Mouse (Mus musculus) megakaryocyte-erythroid progenitor cell, adult 5-6 weeks (primary cell): ENCODE measurements around the gene Wscd2. TPM values are rescaled to one million over a fixed set of nuclear protein-coding genes. Genes with fewer than 3 reads are reported as not detected.
"Not testable (repeated sequence)": the region's sequence is repeated elsewhere in the genome, so short reads cannot be mapped to it uniquely, and the experiment has no call there.

Experiments used
- ATAC-seq: replicated peaks from 2 replicates; pipeline ENCODE4 v1.8.0; 2016; ENCODE audit warnings: mild to moderate bottlenecking, inconsistent platforms; ENCODE audit not compliant: severe bottlenecking, poor library complexity, low FRiP score, low TSS enrichment
- total RNA-seq, 2 experiments: library from RNA; stranded (forward) in 1 of 2; stranded (reverse) in 1 of 2; fragments of 200-1000, 215-1000 nt in 1 of 2; fragments of >200 nt in 1 of 2; fragmentation: Nextera tagmentation in 1 of 2; gene quantifications; 2 replicates each; pipeline ENCODE4 v1.2.3; 2014 to 2017

Gene Wscd2
- total RNA-seq, 2 experiments from 2014 or later, result not detected

GRCm38 (mm10) chr5:113565101-113565854 is 75.1 kb downstream of the Wscd2 start:
- no peak for ATAC-seq

- no peak for ATAC-seq
Observed at GRCm38 (mm10) chr5:113565858-113566257, 75.7 kb downstream of the Wscd2 start.

GRCm38 (mm10) chr5:113570056-113570717 is 80.1 kb downstream of the Wscd2 start:
- ATAC-seq, result no peak

- ATAC-seq, result no peak
Observed at GRCm38 (mm10) chr5:113577555-113577954, 87.4 kb downstream of the Wscd2 start.

GRCm38 (mm10) chr5:113578428-113578827 is 88.3 kb downstream of the Wscd2 start:
- ATAC-seq, result no peak

GRCm38 (mm10) chr5:113579128-113579527 is 89.0 kb downstream of the Wscd2 start:
- ATAC-seq, result no peak

GRCm38 (mm10) chr5:113580248-113580647 is 90.1 kb downstream of the Wscd2 start:
- no peak; the same call in 1 of the 2 replicates for ATAC-seq

GRCm38 (mm10) chr5:113580801-113581200 is 90.7 kb downstream of the Wscd2 start:
- no peak for ATAC-seq

- no peak for ATAC-seq
Observed at GRCm38 (mm10) chr5:113583424-113584162, 93.5 kb downstream of the Wscd2 start.

- no peak for ATAC-seq
Observed at GRCm38 (mm10) chr5:113584439-113584838, 94.3 kb downstream of the Wscd2 start.

- ATAC-seq, result not testable (repeated sequence)
Observed at GRCm38 (mm10) chr5:113585619-113586457, 95.7 kb downstream of the Wscd2 start.

- ATAC-seq, result 0 out of 2 replicates have a peak, but pooled peaks have one; percentile 22
Observed at GRCm38 (mm10) chr5:113586458-113586849, 96.3 kb downstream of the Wscd2 start.

GRCm38 (mm10) chr5:113590010-113590640 is 100.0 kb downstream of the Wscd2 start:
- no peak for ATAC-seq

GRCm38 (mm10) chr5:113591166-113591565 is 101.0 kb downstream of the Wscd2 start:
- no peak for ATAC-seq

- no peak for ATAC-seq
Observed at GRCm38 (mm10) chr5:113591751-113592230, 101.7 kb downstream of the Wscd2 start.

GRCm38 (mm10) chr5:113593911-113594705 is 104.0 kb downstream of the Wscd2 start:
- ATAC-seq, result no peak

- ATAC-seq, result no peak
Observed at GRCm38 (mm10) chr5:113596252-113596651, 106.1 kb downstream of the Wscd2 start.

- no peak for ATAC-seq
Observed at GRCm38 (mm10) chr5:113596780-113597353, 106.7 kb downstream of the Wscd2 start.
